Mouse (Mus musculus): Measurements from ENCODE around the gene 1810062G17Rik. TPM values are rescaled to one million over a fixed set of nuclear protein-coding genes. Genes with fewer than 3 reads are reported as not detected.

The 1810062G17Rik gene
- polyA plus RNA-seq, 1 experiment from 2014 or later = not detected

DNA sequence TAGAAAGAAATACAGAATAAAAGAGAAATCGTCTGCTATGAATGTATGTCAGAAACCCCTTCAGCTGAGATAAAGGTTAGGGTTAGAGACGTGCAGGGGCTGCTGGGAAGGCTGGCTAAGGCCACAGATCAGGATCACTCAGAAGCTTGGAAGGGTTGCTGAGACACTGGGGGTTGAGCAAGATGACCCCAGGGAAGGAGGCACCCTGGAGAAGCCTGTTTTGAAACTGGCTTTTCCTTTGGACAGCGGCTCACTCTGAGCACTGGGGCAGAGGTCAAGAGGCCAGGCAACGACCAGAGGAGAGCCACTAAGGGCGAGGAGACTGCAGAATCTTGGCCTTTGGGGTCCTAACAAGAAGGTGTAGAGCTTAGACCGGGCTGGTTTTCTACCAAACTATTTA is 10.4 kb downstream of the 1810062G17Rik start:
- Histone ChIP-seq H3K4me1 (replicated peaks; ENCODE audit: control insufficient read depth, insufficient read depth, low read length) (peaks cover 5% of the 10 kb centered on the region; the same call in 1 of the 2 replicates), H3K4me3 (replicated peaks; ENCODE audit: low read length) (no peak overlapping the region), H3K36me3 (ENCODE audit: control insufficient read depth, insufficient read depth) (no peaks in the 10 kb centered on the region), H3K9me3 (ENCODE audit: control insufficient read depth, low read length) (no peaks in the 10 kb centered on the region), H3K9ac (replicated peaks; ENCODE audit: low read depth, low read length) (no peak overlapping the region), H3K27me3 (replicated peaks; ENCODE audit: control insufficient read depth, insufficient read depth, low read length) (no peaks in the 10 kb centered on the region), H3K27ac (ENCODE audit: low read length) (no peak overlapping the region), H3K4me2 (ENCODE audit: low read length) (no peak overlapping the region)
- ATAC-seq = no peak
- WGBS = 67% methylated on average over 6 of the region's 6 CpGs

DNA sequence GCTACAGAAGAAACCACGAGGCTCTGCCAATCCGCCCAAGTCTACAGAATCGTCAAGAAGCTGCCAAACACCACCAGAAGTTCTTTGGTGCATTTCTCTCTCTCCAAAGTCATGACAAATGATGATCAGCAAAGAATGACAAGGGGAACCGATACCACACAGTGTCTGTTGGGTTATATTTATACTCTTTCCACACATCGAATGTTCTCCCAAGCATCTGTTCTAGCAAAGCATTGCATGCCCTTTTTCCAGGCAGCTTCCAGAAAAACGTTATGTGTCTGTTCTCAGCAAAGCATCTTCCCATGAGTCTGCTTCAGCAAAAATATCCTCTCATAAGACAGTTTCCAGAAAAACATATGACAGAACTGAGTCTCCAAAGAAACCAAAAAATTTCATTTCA is 11.1 kb downstream of the 1810062G17Rik start:
- no peaks in the 10 kb centered on the region for H3K36me3 ChIP-seq (ENCODE audit: control insufficient read depth, insufficient read depth)
- H3K4me3 ChIP-seq (replicated peaks; ENCODE audit: low read length) = no peak overlapping the region
- H3K27me3 ChIP-seq (replicated peaks; ENCODE audit: control insufficient read depth, insufficient read depth, low read length) = no peaks in the 10 kb centered on the region
- 88% methylated on average over 6 of the region's 6 CpGs for WGBS
- H3K4me1 ChIP-seq (replicated peaks; ENCODE audit: control insufficient read depth, insufficient read depth, low read length) = peaks cover 1% of the 10 kb centered on the region; the same call in 1 of the 2 replicates
- H3K27ac ChIP-seq (ENCODE audit: low read length) = no peak overlapping the region
- no peaks in the 10 kb centered on the region for H3K9me3 ChIP-seq (ENCODE audit: control insufficient read depth, low read length)
- no peak for ATAC-seq
- no peak overlapping the region for H3K4me2 ChIP-seq (ENCODE audit: low read length)
- H3K9ac ChIP-seq (replicated peaks; ENCODE audit: low read depth, low read length) = no peak overlapping the region

DNA sequence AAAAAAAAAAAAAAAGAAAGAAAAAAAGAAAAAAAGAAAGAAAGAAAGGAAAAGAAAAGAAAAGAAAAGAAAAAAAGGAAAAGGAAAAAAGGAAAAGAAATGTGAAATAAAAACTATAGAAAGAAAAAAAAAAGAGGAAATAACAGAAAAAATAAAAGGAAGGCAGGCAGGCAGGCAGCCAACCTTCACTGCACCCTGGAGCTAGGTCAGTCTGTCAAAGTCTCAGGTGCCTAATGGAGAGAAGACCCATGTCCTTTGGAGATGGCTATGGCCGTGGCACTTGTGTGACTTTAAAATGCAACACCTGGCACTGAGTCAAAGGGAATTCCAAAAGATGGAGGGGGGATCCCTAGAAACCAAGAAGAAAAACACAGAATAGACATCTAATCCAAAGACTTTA is 12.6 kb downstream of the 1810062G17Rik start:
- no peaks in the 10 kb centered on the region for H3K36me3 ChIP-seq (ENCODE audit: control insufficient read depth, insufficient read depth)
- no peak overlapping the region for H3K9ac ChIP-seq (replicated peaks; ENCODE audit: low read depth, low read length)
- 75% methylated on average over 1 of the region's 1 CpGs for WGBS
- H3K27ac ChIP-seq (ENCODE audit: low read length) = no peak overlapping the region
- no peaks in the 10 kb centered on the region for H3K4me1 ChIP-seq (replicated peaks; ENCODE audit: control insufficient read depth, insufficient read depth, low read length)
- ATAC-seq = no peak
- no peaks in the 10 kb centered on the region for H3K9me3 ChIP-seq (ENCODE audit: control insufficient read depth, low read length)
- H3K4me2 ChIP-seq (ENCODE audit: low read length) = no peak overlapping the region
- H3K4me3 ChIP-seq (replicated peaks; ENCODE audit: low read length) = no peak overlapping the region
- H3K27me3 ChIP-seq (replicated peaks; ENCODE audit: control insufficient read depth, insufficient read depth, low read length) = no peaks in the 10 kb centered on the region

DNA sequence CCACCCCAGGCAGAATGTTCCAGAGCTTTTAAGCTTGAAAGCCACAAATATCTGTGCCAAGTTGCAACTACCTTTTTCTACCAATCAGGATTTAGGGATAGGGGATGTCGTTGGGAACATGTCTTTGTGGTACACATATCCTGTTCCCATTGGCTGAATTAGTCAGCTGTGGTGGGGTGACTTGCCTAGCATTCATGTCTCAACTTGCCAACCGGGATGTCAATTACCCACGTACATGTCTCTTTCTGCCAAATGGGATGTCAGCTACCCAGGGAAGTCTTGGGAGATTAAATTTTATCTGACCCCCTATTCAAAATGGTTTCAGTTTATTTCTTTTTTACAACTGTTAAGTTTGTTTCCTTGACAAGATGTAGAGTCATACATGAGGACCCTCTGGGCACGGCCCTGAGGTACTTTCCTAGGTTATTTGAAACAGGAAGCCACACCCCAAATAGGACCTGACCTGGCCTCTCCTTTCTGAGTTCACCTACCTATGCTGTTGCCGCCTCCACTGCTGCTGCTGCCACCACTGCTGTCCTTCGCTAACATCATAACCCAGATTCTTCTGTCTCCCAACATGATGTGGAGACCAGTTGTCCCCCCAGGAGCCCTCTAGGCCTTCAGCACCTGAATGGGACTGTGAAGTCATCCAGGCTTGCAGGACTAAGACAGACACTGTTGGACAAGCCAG is 13.3 kb downstream of the 1810062G17Rik start:
- ATAC-seq = no peak
- Histone ChIP-seq H3K4me3 (replicated peaks; ENCODE audit: low read length) (no peak overlapping the region), H3K36me3 (ENCODE audit: control insufficient read depth, insufficient read depth) (no peaks in the 10 kb centered on the region), H3K27ac (ENCODE audit: low read length) (no peak overlapping the region), H3K27me3 (replicated peaks; ENCODE audit: control insufficient read depth, insufficient read depth, low read length) (no peaks in the 10 kb centered on the region), H3K4me1 (replicated peaks; ENCODE audit: control insufficient read depth, insufficient read depth, low read length) (no peaks in the 10 kb centered on the region), H3K9me3 (ENCODE audit: control insufficient read depth, low read length) (no peaks in the 10 kb centered on the region), H3K4me2 (ENCODE audit: low read length) (no peak overlapping the region), H3K9ac (replicated peaks; ENCODE audit: low read depth, low read length) (no peak overlapping the region)
- 87% methylated on average over 6 of the region's 6 CpGs for WGBS

DNA sequence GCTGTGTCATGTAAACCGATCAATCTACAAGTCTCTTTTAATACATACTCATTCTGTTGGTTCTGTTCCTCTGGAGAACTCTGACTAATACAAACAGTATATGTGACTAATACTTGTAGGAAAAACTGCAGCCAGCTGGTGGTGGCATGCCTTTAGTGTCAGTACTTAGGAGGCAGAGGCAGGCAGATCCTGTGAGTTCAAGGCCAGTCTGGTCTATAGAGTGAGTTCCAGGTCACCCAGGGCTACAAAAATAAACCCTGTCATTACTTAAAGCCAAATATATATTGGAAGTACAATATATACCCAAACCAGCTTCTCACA is 13.8 kb downstream of the 1810062G17Rik start:
- H3K36me3 ChIP-seq (ENCODE audit: control insufficient read depth, insufficient read depth) = no peaks in the 10 kb centered on the region
- no peaks in the 10 kb centered on the region for H3K4me1 ChIP-seq (replicated peaks; ENCODE audit: control insufficient read depth, insufficient read depth, low read length)
- H3K9ac ChIP-seq (replicated peaks; ENCODE audit: low read depth, low read length) = no peak overlapping the region
- ATAC-seq = no peak
- H3K4me2 ChIP-seq (ENCODE audit: low read length) = no peak overlapping the region
- H3K27ac ChIP-seq (ENCODE audit: low read length) = no peak overlapping the region
- H3K4me3 ChIP-seq (replicated peaks; ENCODE audit: low read length) = no peak overlapping the region
- 89% methylated on average over 1 of the region's 1 CpGs for WGBS
- H3K27me3 ChIP-seq (replicated peaks; ENCODE audit: control insufficient read depth, insufficient read depth, low read length) = no peaks in the 10 kb centered on the region
- H3K9me3 ChIP-seq (ENCODE audit: control insufficient read depth, low read length) = no peaks in the 10 kb centered on the region

DNA sequence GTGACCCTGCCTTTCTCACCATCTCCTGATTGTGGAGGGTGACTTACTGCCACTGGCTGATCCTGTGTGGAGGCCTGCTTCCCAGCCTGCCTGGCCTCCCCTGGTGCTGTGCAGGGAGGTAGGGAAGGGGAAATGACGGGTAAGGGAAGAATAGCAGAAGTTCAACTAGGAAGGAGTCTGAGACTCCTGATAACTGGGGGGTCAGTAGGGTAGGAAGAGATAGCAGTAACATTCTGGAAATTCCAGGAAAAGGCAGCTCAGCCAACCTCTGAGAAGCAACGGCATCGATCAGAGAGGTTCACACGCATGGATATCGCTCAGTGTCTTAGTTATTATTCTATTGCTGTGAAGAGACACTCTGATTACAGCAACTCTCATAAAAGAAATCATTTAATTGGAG is 15.8 kb downstream of the 1810062G17Rik start:
- Histone ChIP-seq H3K9ac (replicated peaks; ENCODE audit: low read depth, low read length) (no peak overlapping the region), H3K27ac (ENCODE audit: low read length) (no peak overlapping the region), H3K27me3 (replicated peaks; ENCODE audit: control insufficient read depth, insufficient read depth, low read length) (no peaks in the 10 kb centered on the region), H3K4me2 (ENCODE audit: low read length) (no peak overlapping the region), H3K4me3 (replicated peaks; ENCODE audit: low read length) (no peak overlapping the region), H3K36me3 (ENCODE audit: control insufficient read depth, insufficient read depth) (no peaks in the 10 kb centered on the region), H3K9me3 (ENCODE audit: control insufficient read depth, low read length) (no peaks in the 10 kb centered on the region), H3K4me1 (replicated peaks; ENCODE audit: control insufficient read depth, insufficient read depth, low read length) (no peaks in the 10 kb centered on the region)
- ATAC-seq = no peak
- 92% methylated on average over 5 of the region's 5 CpGs for WGBS

DNA sequence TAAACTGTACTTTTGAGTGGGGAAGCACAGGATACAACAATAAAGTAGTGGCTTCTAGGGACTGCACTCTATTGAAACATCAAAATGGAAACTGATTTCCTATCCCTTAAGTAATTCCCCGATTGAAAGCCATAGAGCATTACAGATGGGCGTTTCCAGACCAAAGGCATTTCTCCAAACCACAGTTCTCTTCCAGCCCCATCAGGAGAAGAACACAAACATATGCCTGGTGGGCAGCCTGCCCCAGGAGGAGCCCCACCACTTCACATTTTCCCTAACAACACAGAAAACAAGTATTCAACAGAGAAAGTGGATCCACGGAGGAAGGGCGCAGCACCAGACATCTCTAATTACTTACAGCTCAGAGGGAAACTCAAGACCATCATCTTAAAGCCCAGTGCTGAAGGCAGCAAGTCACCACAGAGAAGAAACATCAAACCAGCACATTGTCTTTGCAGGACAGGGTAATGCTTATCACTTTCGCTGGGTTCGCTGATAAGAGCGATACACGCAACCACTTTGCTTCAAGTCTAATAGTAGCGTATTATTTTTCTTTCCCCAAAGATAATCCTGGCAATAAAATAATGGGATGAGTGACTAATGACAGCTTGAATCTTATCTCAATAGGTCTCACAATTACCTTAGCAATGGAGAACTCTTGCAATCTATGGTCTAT is 17.1 kb downstream of the 1810062G17Rik start:
- H3K36me3 ChIP-seq (ENCODE audit: control insufficient read depth, insufficient read depth) = no peaks in the 10 kb centered on the region
- H3K9me3 ChIP-seq (ENCODE audit: control insufficient read depth, low read length) = no peaks in the 10 kb centered on the region
- no peaks in the 10 kb centered on the region for H3K4me1 ChIP-seq (replicated peaks; ENCODE audit: control insufficient read depth, insufficient read depth, low read length)
- WGBS = 86% methylated on average over 9 of the region's 9 CpGs
- no peak overlapping the region for H3K27ac ChIP-seq (ENCODE audit: low read length)
- H3K9ac ChIP-seq (replicated peaks; ENCODE audit: low read depth, low read length) = no peak overlapping the region
- no peaks in the 10 kb centered on the region for H3K27me3 ChIP-seq (replicated peaks; ENCODE audit: control insufficient read depth, insufficient read depth, low read length)
- no peak overlapping the region for H3K4me2 ChIP-seq (ENCODE audit: low read length)
- no peak overlapping the region for H3K4me3 ChIP-seq (replicated peaks; ENCODE audit: low read length)
- no peak for ATAC-seq

DNA sequence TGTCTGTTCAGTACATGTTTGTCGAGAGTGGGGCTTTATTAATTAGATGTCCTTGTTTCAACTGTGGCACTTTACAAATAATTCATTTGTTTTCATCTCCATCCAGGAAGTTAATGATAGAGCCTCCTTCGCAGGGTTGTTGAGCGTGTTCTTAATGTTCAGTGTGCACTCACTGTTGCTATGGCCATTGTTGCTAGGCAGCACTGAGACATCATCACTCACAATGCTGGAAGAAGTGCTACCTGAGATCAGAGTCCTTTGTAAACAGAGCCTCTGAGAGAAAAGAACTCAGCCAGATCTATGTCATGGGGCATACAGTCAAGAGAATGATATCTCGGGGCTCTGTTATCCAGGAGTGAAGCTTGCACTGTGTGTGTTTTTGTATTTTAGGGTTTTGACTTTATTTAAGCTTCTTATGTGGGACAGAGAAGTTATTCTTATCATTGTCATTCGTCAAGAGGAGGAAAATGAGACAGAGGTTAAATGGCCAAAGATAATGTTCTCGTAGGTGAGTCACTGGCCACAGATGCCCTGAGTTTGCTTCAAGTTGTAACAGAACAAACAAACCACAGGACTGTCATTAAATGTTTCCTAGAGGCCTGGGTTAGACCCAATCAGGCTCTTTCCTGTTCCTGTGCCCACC is 18.0 kb downstream of the 1810062G17Rik start:
- 62% methylated on average over 6 of the region's 6 CpGs for WGBS

DNA sequence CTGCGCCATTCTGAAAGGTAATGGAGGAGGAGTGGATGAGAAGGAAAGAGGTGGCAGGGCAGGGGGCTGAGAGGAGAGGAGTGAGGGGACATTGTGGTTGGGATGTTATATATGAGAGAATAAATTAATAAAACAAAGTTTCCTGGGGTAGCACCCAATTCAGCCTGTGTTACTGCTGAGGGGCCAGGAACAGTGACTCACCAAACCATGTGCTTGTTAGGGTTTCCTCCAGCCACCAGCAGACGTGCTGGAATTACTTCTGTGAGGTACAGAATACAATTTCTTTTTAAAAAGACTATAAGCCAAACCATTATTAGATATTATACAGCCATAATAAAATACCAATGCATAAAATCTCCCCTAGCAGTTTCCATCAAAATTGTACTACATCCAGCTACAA is 18.9 kb downstream of the 1810062G17Rik start:
- H3K4me2 ChIP-seq (ENCODE audit: low read length) = no peak overlapping the region
- no peak overlapping the region for H3K27ac ChIP-seq (ENCODE audit: low read length)
- no peak overlapping the region for H3K4me3 ChIP-seq (replicated peaks; ENCODE audit: low read length)
- no peaks in the 10 kb centered on the region for H3K27me3 ChIP-seq (replicated peaks; ENCODE audit: control insufficient read depth, insufficient read depth, low read length)
- H3K36me3 ChIP-seq (ENCODE audit: control insufficient read depth, insufficient read depth) = no peaks in the 10 kb centered on the region
- H3K9me3 ChIP-seq (ENCODE audit: control insufficient read depth, low read length) = no peaks in the 10 kb centered on the region
- no peaks in the 10 kb centered on the region for H3K4me1 ChIP-seq (replicated peaks; ENCODE audit: control insufficient read depth, insufficient read depth, low read length)
- 88% methylated on average over 2 of the region's 2 CpGs for WGBS
- no peak for ATAC-seq
- H3K9ac ChIP-seq (replicated peaks; ENCODE audit: low read depth, low read length) = no peak overlapping the region

More for the DNA sequence above, 18.0 kb downstream of the 1810062G17Rik start:
- H3K27me3 ChIP-seq (replicated peaks; ENCODE audit: control insufficient read depth, insufficient read depth, low read length) = no peaks in the 10 kb centered on the region
- H3K4me3 ChIP-seq (replicated peaks; ENCODE audit: low read length) = no peak overlapping the region
- no peak overlapping the region for H3K27ac ChIP-seq (ENCODE audit: low read length)
- no peak for ATAC-seq
- no peaks in the 10 kb centered on the region for H3K9me3 ChIP-seq (ENCODE audit: control insufficient read depth, low read length)
- H3K4me2 ChIP-seq (ENCODE audit: low read length) = no peak overlapping the region
- no peaks in the 10 kb centered on the region for H3K4me1 ChIP-seq (replicated peaks; ENCODE audit: control insufficient read depth, insufficient read depth, low read length)
- no peaks in the 10 kb centered on the region for H3K36me3 ChIP-seq (ENCODE audit: control insufficient read depth, insufficient read depth)
- no peak overlapping the region for H3K9ac ChIP-seq (replicated peaks; ENCODE audit: low read depth, low read length)

Measured in forebrain, embryonic 16.5 days (tissue).